Mouse (Mus musculus): Measurements from ENCODE around the gene Dram1. TPM values are rescaled to one million over a fixed set of nuclear protein-coding genes. Genes with fewer than 3 reads are reported as not detected.
A peak's percentile ranks its signal among the peaks of the same experiment; 100 is the strongest.

Dram1 gene
- total RNA-seq, 2 experiments from 2014 or later: 4.1 to 10.9 TPM

DNA sequence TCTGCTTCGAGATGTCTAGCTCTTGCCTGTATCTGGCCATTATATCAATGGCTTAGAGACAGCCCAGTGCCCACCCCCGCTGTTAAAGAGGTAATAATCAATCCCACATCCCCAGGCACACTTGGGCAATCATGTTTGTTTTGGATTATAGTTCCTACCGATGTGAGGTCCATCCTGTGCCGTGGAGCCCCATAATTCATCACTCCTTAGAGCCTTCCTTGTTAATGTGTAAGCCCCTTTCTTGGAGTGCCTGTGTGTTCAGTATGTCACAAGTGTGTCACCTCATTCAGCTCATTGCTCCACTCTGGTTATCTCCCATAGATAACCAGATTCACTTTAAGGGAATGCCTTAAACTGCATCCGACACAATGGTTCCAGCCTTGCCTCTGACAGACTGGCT is 24.3 kb downstream of the Dram1 start:
- ATAC-seq (replicated peaks; ENCODE audit: low FRiP score, poor library complexity, severe bottlenecking): no peak

DNA sequence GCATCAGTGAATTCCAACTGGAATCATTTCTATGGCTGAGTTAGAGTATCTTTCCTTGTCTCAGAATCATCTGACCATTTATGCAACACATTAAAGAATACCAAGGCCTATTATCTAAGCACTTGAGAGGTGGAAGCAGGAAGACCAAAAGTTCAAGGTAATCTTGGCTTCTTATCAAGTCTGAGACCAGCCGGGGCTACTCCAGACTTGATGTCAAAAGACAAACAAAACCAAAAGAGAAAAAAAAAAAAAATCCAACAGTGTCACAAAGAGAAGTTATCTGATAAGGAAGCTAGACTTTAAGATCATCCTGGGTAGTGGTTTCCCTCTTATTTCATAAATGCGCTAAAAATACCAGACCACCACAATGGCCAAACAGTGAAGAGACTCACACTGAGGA is 26.3 kb downstream of the Dram1 start:
- no peak for ATAC-seq (replicated peaks; ENCODE audit: low FRiP score, poor library complexity, severe bottlenecking)

DNA sequence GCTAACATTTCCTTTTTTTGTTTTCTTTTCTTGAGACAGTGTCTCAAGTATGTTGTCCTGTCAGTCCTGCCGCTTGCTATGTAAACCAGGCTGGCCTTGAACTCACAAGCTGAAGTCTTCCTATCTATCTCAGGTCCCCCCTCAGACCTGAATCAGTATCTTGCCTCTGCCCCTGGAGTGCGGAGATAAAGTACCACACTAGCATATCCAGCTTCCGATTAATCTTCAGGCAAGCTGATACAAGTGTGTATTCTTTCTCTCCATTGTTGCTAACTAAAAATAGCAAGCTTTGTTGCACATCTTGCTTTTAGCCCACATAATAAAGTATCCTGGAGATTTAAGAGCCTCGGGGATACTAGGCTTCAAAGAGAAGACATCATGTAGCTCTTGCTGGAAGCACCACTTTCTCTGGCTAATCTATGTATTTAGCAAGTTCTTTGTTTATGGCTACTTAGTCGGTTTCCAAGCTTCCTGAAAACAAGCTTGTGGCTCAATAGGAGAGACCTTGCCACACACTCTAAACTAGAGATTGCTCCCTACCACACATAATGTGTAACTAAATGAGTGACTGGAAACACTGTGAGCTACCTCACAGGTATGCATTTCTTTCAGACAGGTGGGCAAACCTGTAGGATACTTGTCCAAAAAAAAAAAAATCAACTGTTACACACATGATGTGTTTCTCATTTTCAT is 27.3 kb downstream of the Dram1 start:
- ATAC-seq (replicated peaks; ENCODE audit: low FRiP score, poor library complexity, severe bottlenecking): no peak

DNA sequence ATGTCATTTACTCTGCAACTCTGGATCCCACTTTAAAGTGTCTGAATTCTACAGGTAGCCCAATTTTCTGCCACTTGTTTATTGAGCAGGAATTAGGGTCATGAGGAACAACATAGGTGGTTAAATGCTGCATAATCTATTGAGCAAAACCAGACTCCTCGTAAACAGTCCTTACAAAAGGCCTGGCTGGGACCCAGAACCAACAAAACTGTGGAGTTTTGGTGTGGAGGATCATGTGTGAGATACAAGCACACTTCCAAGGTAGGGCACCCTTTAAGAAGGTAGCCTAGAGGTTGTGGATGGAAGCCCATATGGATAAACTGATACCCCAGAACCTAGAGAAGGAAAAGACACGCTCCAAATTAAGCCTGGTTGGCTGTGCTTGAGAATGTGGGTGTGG is 28.2 kb downstream of the Dram1 start:
- ATAC-seq (replicated peaks; ENCODE audit: low FRiP score, poor library complexity, severe bottlenecking): no peak

DNA sequence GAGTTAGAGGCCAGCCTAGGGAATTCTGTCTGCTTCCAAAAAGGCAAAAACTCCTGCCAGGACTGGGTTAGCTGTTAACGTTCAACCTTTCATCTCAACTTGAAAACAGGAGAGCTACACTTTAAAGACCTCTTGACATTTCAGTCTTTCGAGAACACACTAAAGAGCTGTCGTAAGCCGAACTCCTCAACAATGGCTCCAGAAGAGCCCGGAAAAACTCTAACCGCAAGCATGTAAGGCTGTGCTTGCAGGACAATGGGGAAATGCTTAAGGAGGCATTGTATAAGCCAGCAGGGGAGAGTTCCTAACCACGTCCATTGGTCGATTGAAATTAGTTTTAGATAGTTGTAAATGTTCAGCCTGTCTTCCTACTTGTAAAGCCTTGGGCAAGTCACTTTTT is 29.1 kb downstream of the Dram1 start:
- ATAC-seq (replicated peaks; ENCODE audit: low FRiP score, poor library complexity, severe bottlenecking): no peak

DNA sequence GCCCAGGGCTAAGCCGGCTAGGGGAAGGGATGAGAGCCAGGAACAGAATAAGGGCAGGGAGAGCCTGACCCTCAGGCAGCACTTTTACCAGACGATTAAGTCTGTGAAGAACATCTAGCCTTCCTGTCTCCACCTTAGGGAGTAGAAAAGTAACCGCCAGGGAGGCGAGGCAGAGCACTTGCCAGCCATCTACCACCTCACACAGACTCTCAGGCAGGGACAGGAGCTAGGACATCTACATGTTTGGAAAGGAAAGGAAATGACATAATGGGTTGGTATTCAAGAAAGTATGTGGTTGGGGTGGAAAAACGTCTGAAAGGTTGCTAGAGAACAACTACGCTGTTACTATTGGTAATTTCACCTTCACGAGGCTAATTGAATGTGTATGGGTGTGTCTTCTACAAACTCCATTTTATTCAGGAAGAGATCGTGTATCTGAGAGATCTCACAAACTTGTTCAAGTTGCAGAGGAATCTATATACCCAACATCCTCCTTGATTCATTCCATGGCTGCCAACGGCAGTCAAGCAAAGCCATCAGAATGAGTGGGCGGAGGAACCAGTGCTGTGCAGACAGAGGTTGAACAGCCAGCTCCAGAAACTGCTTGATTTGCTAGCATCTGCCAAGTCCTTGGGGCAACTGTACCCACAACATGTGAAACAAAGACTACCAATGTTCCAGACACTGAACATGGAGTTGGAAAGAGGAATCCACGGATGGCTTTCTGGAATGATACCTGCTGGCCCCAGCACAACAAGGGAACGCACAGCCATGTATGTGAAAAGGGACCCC is 32.2 kb downstream of the Dram1 start:
- ATAC-seq (replicated peaks; ENCODE audit: low FRiP score, poor library complexity, severe bottlenecking): no peak

DNA sequence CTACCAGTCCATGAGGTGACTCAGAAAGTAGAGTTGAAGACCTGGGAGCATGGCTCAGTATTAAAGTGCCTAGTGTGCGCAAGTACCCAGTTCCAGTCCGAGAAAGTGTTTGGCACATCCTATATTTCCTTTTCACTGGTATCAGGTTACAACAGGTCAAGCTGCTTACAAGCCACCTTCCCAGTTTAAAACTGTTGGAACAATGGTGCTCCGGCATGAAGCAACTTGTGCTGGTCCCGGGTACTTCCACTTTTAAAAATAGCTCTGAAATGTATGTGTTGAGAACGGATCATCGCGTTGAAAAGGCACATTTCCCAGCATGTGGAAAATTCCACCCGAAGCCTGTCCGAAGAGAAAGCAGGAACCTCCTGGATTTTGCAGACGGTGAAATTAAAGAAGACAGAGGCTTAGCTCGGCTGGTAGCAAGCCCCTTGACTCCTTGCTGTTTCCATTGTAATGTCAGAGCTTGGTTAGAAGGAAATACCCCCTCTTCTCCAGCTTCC is 32.9 kb downstream of the Dram1 start:
- no peak for ATAC-seq (replicated peaks; ENCODE audit: low FRiP score, poor library complexity, severe bottlenecking)

DNA sequence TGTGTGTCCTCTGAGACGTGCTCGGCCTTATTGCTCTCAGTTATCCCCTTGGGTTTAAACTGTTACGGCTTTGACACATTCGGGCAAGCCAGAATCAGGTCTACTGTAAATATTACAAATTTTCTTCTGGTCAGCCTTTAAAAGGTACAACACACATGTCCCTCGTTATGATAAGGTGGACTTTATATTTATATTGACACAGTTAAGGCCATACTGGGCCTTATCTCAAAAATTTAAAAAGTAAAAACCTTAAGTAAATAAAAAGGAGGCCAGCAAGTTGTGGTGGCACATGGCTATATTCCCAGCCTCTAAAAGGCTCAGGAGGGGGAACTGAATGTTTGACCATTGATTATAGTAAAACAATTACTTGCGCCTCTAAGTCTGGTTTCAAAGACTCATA is 37.5 kb downstream of the Dram1 start:
- no peak for ATAC-seq (replicated peaks; ENCODE audit: low FRiP score, poor library complexity, severe bottlenecking)

DNA sequence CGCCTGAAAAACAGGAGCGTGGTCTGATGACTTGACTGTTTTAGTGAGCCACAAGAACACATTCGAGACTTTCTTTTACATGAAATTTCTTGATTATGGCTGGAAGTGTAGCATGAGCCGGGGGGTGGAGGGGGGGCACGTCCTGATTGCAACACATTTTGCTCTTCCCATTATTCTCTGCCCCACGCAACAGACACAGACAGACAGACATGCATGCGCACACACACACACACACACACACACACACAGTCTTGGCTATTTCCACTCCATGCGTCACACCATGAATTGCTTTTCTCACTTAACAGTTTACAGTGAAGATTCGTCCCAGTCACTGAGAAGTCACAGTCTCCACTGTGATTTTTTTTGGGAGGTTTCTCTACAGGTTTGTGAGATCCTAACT is 38.2 kb downstream of the Dram1 start:
- ATAC-seq (replicated peaks; ENCODE audit: low FRiP score, poor library complexity, severe bottlenecking): no peak

DNA sequence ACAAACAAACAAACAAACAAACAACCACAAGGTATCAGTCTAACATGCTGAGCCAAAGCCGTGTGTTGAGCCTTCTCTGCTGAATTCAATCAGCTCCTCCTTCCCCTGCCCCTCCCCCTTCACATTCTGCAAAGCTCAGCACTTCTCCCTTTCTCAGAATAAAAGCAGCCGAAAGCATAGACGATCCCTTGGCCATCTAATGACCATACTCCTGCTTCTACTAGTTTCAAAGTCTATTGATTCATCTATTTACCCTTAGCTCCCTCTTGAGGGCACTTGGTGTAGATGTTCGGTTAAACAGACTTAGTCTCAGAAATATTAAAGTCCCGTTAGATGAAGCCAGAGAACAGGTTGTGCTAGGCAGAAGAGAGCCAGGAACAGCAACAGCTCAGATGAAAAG is 48.2 kb downstream of the Dram1 start:
- no peak for ATAC-seq (replicated peaks; ENCODE audit: low FRiP score, poor library complexity, severe bottlenecking)

DNA sequence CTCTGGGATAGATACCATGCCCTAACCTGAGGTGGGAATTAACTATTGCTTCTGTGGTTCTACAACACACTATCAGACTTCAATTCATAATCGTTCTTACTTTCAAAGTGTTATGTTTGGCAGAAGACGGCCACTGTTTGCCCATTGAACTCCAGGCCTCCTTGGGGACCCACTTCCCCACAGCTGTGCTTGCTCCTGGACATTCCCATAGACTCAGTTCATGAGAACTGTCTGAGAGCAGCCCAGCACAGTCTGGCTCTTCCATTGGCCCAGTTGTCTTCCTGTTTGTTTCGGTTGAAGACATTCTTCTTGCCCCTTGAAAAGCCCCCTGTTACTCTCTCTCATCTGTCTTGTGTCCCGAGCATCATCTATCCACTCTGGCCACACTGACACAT is 50.8 kb downstream of the Dram1 start:
- no peak for ATAC-seq (replicated peaks; ENCODE audit: low FRiP score, poor library complexity, severe bottlenecking)

DNA sequence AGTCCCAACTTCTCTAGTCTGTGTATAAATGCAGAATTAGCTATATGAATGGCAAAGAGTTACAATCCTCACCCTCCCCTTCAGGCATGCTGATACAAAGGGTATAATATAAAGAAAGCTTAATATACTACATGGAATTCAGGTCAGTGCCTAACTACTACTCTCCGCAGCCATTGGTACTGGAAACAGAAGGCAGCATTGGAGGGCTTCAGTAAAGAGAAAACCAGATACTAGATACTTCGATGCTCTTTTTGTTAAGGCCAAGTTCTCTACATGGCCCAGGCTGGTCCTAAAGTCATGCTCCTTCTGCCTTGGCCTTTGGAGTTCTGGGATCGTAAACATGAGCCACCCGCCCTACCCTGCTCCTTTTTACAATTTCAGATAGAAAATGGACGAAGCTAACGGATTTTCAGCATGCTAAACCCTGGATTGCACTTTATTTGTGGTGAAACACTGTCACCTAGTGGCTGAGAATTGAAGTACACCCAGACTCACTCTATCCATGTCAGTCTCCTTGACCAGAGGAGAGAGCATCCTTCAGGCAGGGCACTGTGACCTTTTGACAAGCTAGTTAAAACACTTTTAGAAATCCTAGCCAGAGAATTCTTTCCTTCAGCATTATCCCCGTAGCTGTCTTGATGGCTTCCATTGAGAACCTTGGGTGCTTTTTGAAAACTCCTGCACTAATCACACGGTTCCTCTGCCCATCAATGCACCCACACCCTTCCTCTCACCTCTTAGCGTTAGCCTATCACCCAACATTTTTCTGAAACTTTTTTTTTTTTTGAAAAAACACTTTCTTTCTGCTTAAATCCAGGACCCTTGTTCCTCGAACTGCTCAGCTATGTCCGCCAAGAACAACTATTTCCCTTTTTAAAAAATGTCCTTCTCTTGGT is 51.5 kb downstream of the Dram1 start:
- ATAC-seq (replicated peaks; ENCODE audit: low FRiP score, poor library complexity, severe bottlenecking): peak; percentile 70

DNA sequence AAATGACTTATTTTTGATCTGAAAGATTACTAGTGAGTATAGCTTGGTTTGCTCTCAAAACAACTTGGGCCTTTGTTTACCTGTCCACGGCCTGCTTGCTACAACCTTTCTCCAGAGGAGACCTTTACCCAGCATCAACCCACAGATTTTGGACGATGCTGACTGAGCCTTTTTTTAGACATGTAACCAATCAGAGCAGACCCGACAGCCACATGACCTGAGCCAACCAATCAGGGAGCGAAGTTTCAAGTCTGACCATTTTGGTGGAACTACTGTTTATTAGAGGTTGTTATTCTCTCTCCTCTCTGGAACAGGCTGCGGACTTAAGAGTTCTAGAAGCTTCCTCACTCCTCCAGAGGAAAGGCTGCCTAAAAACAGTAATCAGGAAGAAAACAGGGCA is 57.1 kb downstream of the Dram1 start:
- no peak for ATAC-seq (replicated peaks; ENCODE audit: low FRiP score, poor library complexity, severe bottlenecking)

DNA sequence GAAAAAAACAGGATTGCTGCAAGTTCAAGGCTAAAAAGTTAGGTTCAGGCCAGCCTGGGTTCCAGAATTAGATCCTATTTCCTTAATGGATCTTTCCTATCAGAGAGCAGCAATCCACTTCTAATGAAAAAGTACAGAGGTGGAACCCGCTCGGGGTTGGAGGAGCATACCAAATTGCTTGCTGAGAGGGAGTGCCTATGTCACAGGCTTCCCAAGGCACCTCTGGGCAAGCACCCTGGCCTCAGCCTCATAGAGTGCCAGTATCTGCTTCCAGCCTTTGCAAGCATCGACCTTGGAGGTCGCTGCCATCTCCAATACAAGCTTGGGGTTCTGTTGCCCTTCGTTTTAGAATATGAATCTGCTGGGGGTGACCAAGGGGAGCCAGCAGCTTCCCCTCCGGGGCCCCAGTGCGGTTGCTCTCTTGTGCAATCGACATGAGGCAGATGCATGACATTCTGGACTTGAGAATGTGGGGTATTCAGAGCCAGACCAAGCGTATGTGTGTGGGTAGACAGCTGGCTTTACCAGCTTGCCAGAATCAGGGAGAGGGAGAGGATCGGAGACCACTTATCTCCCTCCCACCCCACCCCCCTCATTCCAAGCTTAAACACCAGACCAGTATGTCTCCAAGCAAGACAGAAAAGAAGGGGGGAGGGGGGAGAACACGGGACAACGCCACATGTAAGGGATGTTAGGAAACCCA is 58.0 kb downstream of the Dram1 start:
- ATAC-seq (replicated peaks; ENCODE audit: low FRiP score, poor library complexity, severe bottlenecking): no peak

DNA sequence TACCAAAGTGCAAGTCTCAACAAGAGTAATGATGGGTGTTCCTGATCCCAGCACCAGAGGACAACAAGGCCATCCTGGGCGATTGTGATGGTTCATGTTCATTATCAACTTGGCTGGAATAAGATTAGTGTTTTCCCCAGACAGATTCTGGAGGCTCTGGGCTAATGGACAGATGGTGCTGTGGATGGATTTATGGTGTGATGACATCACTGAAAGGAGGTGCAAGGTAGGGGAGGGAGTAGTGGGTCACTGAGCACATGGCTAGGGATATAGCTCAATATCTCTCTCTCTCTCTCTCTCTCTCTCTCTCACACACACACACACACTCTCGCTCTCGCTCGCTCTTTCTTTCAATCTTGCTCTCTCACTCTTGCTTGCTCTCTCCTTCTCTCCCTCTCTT is 60.7 kb downstream of the Dram1 start:
- ATAC-seq (replicated peaks; ENCODE audit: low FRiP score, poor library complexity, severe bottlenecking): no peak

DNA sequence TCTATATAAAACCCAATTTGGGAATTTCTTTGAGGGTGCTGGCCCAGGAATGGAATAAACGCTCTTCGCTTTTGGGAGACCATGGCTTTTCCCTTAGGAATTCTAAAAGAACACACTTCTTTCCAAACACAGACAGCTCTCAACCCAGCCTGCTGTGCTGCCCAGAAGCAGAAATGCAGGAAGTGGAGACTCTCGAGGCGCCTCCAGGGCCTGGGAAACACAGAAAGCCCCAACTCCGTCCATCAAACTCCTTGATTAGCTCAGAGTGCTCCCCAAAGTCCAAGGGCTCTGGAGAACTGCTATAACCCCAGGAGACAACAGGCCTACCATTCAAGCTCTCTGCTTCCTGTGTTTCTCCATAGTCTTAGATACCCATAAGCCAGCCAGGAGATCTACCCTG is 61.7 kb downstream of the Dram1 start:
- ATAC-seq (replicated peaks; ENCODE audit: low FRiP score, poor library complexity, severe bottlenecking): no peak

DNA sequence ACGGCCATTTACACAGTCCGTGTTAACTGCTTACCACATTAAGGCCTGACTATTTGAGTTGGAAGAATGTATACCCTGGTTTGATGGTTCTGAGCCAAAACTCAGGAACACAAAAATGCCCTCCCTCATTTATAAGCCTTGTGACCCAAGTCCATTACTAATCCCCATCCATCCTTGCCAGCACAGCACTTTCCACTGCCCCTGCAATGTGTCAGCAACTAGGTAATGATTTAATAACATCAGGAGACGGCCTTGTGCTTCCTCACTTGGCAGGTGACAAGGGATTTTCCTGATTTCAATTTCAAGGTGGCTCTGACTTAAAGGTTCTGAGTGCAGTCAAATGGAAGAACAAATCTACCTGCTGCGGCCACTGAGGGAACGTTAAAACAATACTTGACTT is 64.0 kb downstream of the Dram1 start:
- ATAC-seq (replicated peaks; ENCODE audit: low FRiP score, poor library complexity, severe bottlenecking): no peak

DNA sequence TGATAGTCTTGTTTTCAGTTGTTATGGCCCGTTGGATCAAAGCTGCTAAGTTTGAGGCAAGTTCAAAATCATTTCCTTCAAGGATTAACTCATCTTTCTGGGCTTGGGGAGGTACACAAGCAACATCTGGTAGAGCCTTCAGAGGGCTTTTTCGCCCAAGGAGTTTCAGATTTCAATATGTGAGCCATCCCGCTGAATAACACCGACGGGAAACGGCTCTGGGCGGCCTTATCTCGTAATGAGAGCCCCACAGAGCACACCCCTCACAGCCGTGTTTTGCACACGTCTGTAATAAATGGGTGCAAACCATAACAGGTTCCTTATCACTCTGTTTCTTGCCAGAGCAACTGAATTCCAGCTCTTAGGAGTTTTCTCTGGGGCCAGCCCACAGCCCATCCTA is 69.0 kb downstream of the Dram1 start:
- no peak for ATAC-seq (replicated peaks; ENCODE audit: low FRiP score, poor library complexity, severe bottlenecking)

DNA sequence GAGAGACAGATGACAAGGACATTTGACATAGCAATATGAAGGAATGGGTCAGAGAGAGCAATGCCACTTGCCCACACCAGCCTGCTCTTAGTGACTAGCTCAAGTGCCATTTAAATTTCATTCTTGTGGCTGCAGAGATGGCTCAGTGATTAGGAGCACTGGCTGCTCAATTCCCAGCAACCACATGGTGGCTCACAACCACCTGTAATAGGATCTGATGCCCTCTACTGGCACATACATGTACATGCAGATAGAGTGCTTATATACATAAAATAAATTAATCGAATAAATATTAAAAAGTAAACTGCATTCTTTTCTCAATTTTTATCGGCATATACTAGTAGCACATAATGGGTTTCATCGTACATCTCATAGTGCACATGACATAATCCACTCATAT is 72.6 kb downstream of the Dram1 start:
- ATAC-seq (replicated peaks; ENCODE audit: low FRiP score, poor library complexity, severe bottlenecking): no peak

DNA sequence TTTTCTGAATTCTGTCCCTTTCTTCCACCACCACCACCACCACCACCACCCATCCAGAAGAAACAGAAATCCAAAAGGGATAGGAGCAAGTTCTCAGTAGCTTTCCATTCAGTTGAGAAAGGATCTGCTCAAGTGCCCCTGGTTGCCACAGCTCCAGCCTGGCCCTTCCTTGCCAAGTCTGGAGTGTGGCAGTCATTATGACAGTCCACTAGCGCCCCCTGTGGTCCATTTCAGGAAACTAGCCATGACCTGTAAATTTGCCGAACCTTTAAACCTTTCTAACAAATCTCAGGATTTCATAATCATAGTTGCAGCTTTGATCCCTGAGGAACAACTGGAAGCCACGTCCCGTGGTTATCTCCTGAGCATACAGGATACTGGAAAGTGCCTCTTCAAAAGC is 74.6 kb downstream of the Dram1 start:
- ATAC-seq (replicated peaks; ENCODE audit: low FRiP score, poor library complexity, severe bottlenecking): no peak
